Mouse (Mus musculus): ENCODE measurements around the gene Kif4. TPM values are rescaled to one million over a fixed set of nuclear protein-coding genes. Genes with fewer than 3 reads are reported as not detected.

The Kif4 gene
- 3.6 and 7.3 TPM in 2 replicates for polyA plus RNA-seq (2015; fragmentation: Nextera tagmentation; extraction: Ambion mirVana)

- WGBS, result 28% methylated on average over 3 of the region's 3 CpGs
Measured at GRCm38 (mm10) chrX:100625546-100625801, at the start of gene Kif4. Gene Kif4 (plus strand): TSS chrX:100625737.

DNA sequence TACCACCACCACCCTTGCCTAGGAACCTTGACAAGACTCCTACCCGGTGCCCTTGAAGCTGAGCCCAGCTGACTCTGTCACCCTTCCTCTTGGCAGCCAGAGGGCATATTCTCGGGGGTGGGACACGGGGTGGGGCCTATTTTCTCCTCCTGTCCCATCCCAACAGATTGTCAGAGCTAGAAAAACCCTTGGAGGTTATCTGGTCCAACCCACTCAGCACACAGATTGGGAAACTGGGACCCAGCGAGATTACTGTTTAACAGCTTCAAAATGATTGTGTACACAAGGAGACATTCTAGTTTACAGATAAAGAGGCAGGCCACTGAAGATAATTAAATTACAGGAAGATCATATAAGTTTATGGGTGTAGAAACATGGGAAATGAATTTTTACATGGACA, 30.7 kb upstream of the Kif4 start, which contains the start of gene P2ry4:
P2ry4 (minus strand) TSS at position 79 of the 400 bp plus-strand sequence.
- no peaks in the 10 kb centered on the region for H3K36me3 ChIP-seq
- no peaks in the 10 kb centered on the region for H3K9me3 ChIP-seq (replicated peaks)
- no peak within 1 kb of the TSS for H3K9ac ChIP-seq (replicated peaks)
- H3K4me2 ChIP-seq, result no peak within 1 kb of the TSS
- no peak within 1 kb of the TSS for H3K27ac ChIP-seq (replicated peaks)
- no peaks in the 10 kb centered on the region for H3K4me1 ChIP-seq
- H3K27me3 ChIP-seq (replicated peaks), result peaks cover 8% of the 10 kb centered on the region
- 74% methylated on average over 4 of the region's 4 CpGs for WGBS
- ATAC-seq (ENCODE audit: low FRiP score), result no peak
- H3K4me3 ChIP-seq (replicated peaks), result no peak within 1 kb of the TSS

More at GRCm38 (mm10) chrX:100625546-100625801, at the start of gene Kif4:
- Histone ChIP-seq H3K27me3 (replicated peaks) (no peaks in the 10 kb centered on the region), H3K9me3 (replicated peaks) (no peaks in the 10 kb centered on the region), H3K4me2 (peak within 1 kb of the TSS; percentile 84), H3K27ac (replicated peaks) (peak within 1 kb of the TSS; percentile 74), H3K4me1 (peaks cover 10% of the 10 kb centered on the region), H3K36me3 (0 out of 2 replicates have a peak, but pooled peaks cover 4% of the 10 kb centered on the region), H3K9ac (replicated peaks) (peak within 1 kb of the TSS; percentile 60), H3K4me3 (replicated peaks) (peak within 1 kb of the TSS; percentile 50)
- ATAC-seq (ENCODE audit: low FRiP score), result no peak

GRCm38 (mm10) chrX:100597439-100597838, 28.1 kb upstream of the Kif4 start:
- H3K4me1 ChIP-seq, result no peaks in the 10 kb centered on the region
- H3K27ac ChIP-seq (replicated peaks), result no peak overlapping the region
- H3K9ac ChIP-seq (replicated peaks), result no peak overlapping the region
- WGBS, result 27% methylated on average over 5 of the region's 5 CpGs
- no peak for ATAC-seq (ENCODE audit: low FRiP score)
- no peak overlapping the region for H3K4me2 ChIP-seq
- H3K9me3 ChIP-seq (replicated peaks), result no peaks in the 10 kb centered on the region
- H3K36me3 ChIP-seq, result no peaks in the 10 kb centered on the region
- H3K4me3 ChIP-seq (replicated peaks), result no peak overlapping the region
- H3K27me3 ChIP-seq (replicated peaks), result peaks cover 11% of the 10 kb centered on the region

DNA sequence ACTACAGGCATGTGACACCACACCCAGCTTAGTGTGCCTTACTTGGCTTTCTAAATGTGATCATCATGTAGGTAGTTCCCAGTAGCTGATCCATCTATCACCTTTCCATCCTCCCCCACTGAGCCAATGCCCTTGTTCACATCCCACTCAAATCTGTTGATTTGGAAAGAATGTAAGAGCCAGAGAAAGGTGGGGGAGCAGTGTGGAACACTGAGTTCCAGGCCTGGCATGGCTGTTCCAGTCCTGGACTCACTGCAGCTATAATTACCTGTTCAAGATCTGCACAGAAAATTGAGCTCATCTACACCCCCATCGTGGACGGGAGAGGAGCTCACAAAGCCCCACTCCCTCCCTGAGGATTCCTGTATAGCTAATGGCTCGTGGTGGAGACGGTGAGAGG, 25.8 kb upstream of the Kif4 start:
- Histone ChIP-seq H3K4me3 (replicated peaks) (no peak overlapping the region), H3K27me3 (replicated peaks) (peaks cover 16% of the 10 kb centered on the region), H3K4me2 (no peak overlapping the region), H3K27ac (replicated peaks) (no peak overlapping the region), H3K36me3 (no peaks in the 10 kb centered on the region), H3K9me3 (replicated peaks) (no peaks in the 10 kb centered on the region), H3K4me1 (no peaks in the 10 kb centered on the region), H3K9ac (replicated peaks) (no peak overlapping the region)
- 66% methylated on average over 4 of the region's 4 CpGs for WGBS
- ATAC-seq (ENCODE audit: low FRiP score), result no peak

DNA sequence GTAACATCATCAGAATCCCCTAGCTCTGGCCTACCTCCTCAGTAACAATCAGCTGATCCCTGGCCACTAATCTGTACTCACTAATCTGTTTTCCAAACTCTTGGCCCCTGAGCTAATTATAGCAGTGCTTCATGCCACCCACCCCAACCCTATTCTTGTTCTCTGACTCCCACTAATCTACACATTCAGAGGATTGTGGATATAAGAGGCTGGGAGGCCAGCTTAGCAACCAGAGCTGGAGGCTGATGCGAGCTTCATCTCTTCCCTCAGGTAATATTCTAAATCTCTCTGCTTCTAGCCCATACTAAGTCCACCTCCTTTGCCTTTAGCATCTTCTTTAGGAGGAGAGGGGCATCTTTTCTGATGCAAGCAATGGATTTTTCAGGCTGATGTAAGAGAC, 20.2 kb upstream of the Kif4 start, which contains the start of gene Arr3:
Arr3 (plus strand) TSS at position 184 of the 400 bp plus-strand sequence.
- 80% methylated on average over 1 of the region's 1 CpGs for WGBS
- no peaks in the 10 kb centered on the region for H3K4me1 ChIP-seq
- no peak within 1 kb of the TSS for H3K4me3 ChIP-seq (replicated peaks)
- no peak within 1 kb of the TSS for H3K4me2 ChIP-seq
- H3K27ac ChIP-seq (replicated peaks), result no peak within 1 kb of the TSS
- no peaks in the 10 kb centered on the region for H3K36me3 ChIP-seq
- 0 out of 2 replicates have a peak, but pooled peaks cover 9% of the 10 kb centered on the region for H3K27me3 ChIP-seq (replicated peaks)
- no peak for ATAC-seq (ENCODE audit: low FRiP score)
- H3K9ac ChIP-seq (replicated peaks), result no peak within 1 kb of the TSS
- no peaks in the 10 kb centered on the region for H3K9me3 ChIP-seq (replicated peaks)

- Histone ChIP-seq H3K4me3 (replicated peaks) (no peak overlapping the region), H3K36me3 (0 out of 2 replicates have a peak, but pooled peaks cover under 1% of the 10 kb centered on the region), H3K9me3 (replicated peaks) (no peaks in the 10 kb centered on the region), H3K9ac (replicated peaks) (no peak overlapping the region), H3K4me2 (no peak overlapping the region), H3K27ac (replicated peaks) (no peak overlapping the region), H3K4me1 (no peaks in the 10 kb centered on the region), H3K27me3 (replicated peaks) (peaks cover 7% of the 10 kb centered on the region; the same call in 1 of the 2 replicates)
- 64% methylated on average over 3 of the region's 3 CpGs for WGBS
- ATAC-seq (ENCODE audit: low FRiP score), result no peak
Measured at GRCm38 (mm10) chrX:100618488-100618887, 7.0 kb upstream of the Kif4 start.

- Histone ChIP-seq H3K9me3 (replicated peaks) (no peaks in the 10 kb centered on the region), H3K36me3 (0 out of 2 replicates have a peak, but pooled peaks cover 4% of the 10 kb centered on the region), H3K27me3 (replicated peaks) (no peaks in the 10 kb centered on the region), H3K4me2 (no peak overlapping the region), H3K27ac (replicated peaks) (no peak overlapping the region), H3K4me3 (replicated peaks) (no peak overlapping the region), H3K4me1 (peaks cover 9% of the 10 kb centered on the region), H3K9ac (replicated peaks) (no peak overlapping the region)
- WGBS, result 57% methylated on average over 2 of the region's 2 CpGs
- ATAC-seq (ENCODE audit: low FRiP score), result no peak
Measured at GRCm38 (mm10) chrX:100621366-100621765, 4.2 kb upstream of the Kif4 start.

GRCm38 (mm10) chrX:100624242-100624641, 1.3 kb upstream of the Kif4 start:
- H3K36me3 ChIP-seq, result 0 out of 2 replicates have a peak, but pooled peaks cover 4% of the 10 kb centered on the region
- H3K4me3 ChIP-seq (replicated peaks), result no peak overlapping the region
- no peaks in the 10 kb centered on the region for H3K9me3 ChIP-seq (replicated peaks)
- peaks cover 10% of the 10 kb centered on the region for H3K4me1 ChIP-seq
- no peak for ATAC-seq (ENCODE audit: low FRiP score)
- H3K27ac ChIP-seq (replicated peaks), result no peak overlapping the region
- H3K27me3 ChIP-seq (replicated peaks), result no peaks in the 10 kb centered on the region
- no peak overlapping the region for H3K4me2 ChIP-seq
- 86% methylated on average over 4 of the region's 4 CpGs for WGBS
- no peak overlapping the region for H3K9ac ChIP-seq (replicated peaks)

GRCm38 (mm10) chrX:100625146-100625545, 391 bp upstream of the Kif4 start:
- ATAC-seq (ENCODE audit: low FRiP score), result peak; percentile 21; the same call in 1 of the 2 replicates
- H3K4me1 ChIP-seq, result peaks cover 10% of the 10 kb centered on the region
- no peaks in the 10 kb centered on the region for H3K9me3 ChIP-seq (replicated peaks)
- no peak overlapping the region for H3K9ac ChIP-seq (replicated peaks)
- H3K4me3 ChIP-seq (replicated peaks), result peak overlapping the region; percentile 50
- 0 out of 2 replicates have a peak, but pooled peaks cover 4% of the 10 kb centered on the region for H3K36me3 ChIP-seq
- H3K27ac ChIP-seq (replicated peaks), result no peak overlapping the region
- 43% methylated on average over 7 of the region's 7 CpGs for WGBS
- H3K27me3 ChIP-seq (replicated peaks), result no peaks in the 10 kb centered on the region
- peak overlapping the region; percentile 84 for H3K4me2 ChIP-seq

DNA sequence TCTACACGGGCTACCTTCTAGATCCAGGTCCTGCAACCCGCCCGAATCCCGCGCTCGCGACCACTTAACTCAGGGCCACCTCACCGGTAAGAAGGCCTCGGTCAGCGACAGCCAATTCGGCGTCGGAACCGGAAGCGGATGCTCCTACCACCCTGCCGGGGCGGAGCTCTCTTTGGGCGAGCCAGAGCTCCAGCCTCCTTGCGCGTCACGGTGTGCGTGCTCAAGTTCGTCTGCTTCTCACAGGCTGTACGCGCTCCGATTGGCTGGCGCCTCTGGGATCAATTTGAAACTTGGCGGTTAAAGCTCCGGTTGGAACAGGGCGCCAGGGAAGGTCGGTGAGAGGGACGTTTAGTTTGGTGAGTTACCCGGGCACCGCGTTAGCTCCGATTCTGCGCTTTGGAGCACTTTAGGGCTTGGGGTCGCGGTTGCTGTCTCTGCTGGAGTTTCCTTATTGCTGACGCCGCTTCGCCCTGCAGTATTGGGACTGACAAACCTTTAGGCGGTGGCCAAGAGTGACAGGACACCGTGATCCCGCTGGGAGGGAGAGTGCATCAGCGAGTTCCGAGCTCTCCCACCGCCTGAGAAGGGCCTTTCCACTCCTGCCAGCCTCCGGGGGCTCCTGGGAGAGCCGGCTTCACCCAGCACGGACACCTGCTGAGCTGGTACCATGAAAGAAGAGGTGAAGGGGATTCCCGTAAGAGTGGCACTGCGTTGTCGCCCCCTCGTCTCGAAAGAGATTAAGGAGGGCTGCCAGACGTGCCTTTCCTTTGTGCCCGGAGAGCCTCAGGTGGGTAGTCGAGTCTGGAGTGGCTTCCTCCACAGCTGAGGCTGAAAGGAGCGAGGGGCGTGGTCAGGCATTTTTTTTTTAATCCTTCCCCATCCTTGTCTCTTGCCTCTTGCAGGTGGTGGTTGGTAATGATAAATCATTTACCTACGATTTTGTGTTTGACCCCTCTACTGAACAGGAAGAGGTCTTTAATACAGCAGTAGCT, 561 bp downstream of the Kif4 start, which contains the start of gene Pdzd11:
Pdzd11 (minus strand) TSS at position 767 of the 992 bp plus-strand sequence.
- Histone ChIP-seq H3K36me3 (0 out of 2 replicates have a peak, but pooled peaks cover 4% of the 10 kb centered on the region), H3K27me3 (replicated peaks) (no peaks in the 10 kb centered on the region), H3K27ac (replicated peaks) (peak within 1 kb of the TSS; percentile 74), H3K9ac (replicated peaks) (peak within 1 kb of the TSS; percentile 60), H3K4me1 (peaks cover 10% of the 10 kb centered on the region), H3K4me3 (replicated peaks) (peak within 1 kb of the TSS; percentile 50), H3K9me3 (replicated peaks) (no peaks in the 10 kb centered on the region), H3K4me2 (peak within 1 kb of the TSS; percentile 84)
- WGBS, result 21% methylated on average over 62 of the region's 62 CpGs
- peak; percentile 100 for ATAC-seq (ENCODE audit: low FRiP score)

GRCm38 (mm10) chrX:100629076-100629475, 3.5 kb downstream of the Kif4 start:
- Histone ChIP-seq H3K9ac (replicated peaks) (no peak overlapping the region), H3K27me3 (replicated peaks) (no peaks in the 10 kb centered on the region), H3K36me3 (no peaks in the 10 kb centered on the region), H3K4me3 (replicated peaks) (no peak overlapping the region), H3K4me1 (peaks cover 10% of the 10 kb centered on the region), H3K9me3 (replicated peaks) (no peaks in the 10 kb centered on the region), H3K4me2 (no peak overlapping the region), H3K27ac (replicated peaks) (no peak overlapping the region)
- 98% methylated on average over 2 of the region's 2 CpGs for WGBS
- no peak for ATAC-seq (ENCODE audit: low FRiP score)

DNA sequence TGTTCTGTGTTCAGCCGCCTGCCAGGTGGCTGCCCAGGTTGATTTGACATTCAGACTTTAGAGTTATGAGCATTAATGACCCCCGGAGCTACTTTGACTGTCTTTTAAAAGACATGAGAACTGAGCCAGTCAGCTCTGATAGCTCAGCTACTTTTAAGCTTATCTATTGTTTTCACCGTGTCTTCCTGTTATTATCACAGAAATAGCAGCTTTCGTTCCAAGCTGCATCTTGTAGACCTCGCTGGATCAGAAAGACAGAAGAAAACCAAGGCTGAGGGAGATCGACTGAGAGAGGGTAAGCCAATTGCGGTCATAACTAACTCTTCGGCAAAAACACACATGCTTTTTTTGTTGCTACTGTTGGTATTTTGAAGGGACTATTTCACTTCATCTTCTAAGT, 12.9 kb downstream of the Kif4 start:
- Histone ChIP-seq H3K27me3 (replicated peaks) (no peaks in the 10 kb centered on the region), H3K4me2 (no peak overlapping the region), H3K36me3 (no peaks in the 10 kb centered on the region), H3K9me3 (replicated peaks) (no peaks in the 10 kb centered on the region), H3K4me3 (replicated peaks) (no peak overlapping the region), H3K27ac (replicated peaks) (no peak overlapping the region), H3K9ac (replicated peaks) (no peak overlapping the region), H3K4me1 (no peaks in the 10 kb centered on the region)
- 94% methylated on average over 8 of the region's 8 CpGs for WGBS
- no peak for ATAC-seq (ENCODE audit: low FRiP score)
